Mouse (Mus musculus) lung, embryonic 16.5 days (tissue): Measurements from ENCODE around the gene Mfsd4b1. TPM values are rescaled to one million over a fixed set of nuclear protein-coding genes. Genes with fewer than 3 reads are reported as not detected.
"Not testable (repeated sequence)": the region's sequence is repeated elsewhere in the genome, so short reads cannot be mapped to it uniquely, and the experiment has no call there.

Experiments used
- ATAC-seq: fragments of 200-750 bp; cut with Nextera tagmentation; 2 replicates; pipeline ENCODE4 v1.8.0; 2017; ENCODE audit warnings: low read depth, mild to moderate bottlenecking, moderate library complexity
- H3K27ac ChIP-seq: fragments of 300-500 bp; sonication (generic); 2 replicates; pipeline ENCODE4 v1.5.1; 2014; ENCODE audit warnings: mild to moderate bottlenecking, control low read depth, low read length
- H3K27me3 ChIP-seq: fragments of 300-500 bp; sonication (generic); 2 replicates; pipeline ENCODE4 v1.6.1; 2014; ENCODE audit warnings: low read depth, low read length, mixed read lengths; ENCODE audit not compliant: control insufficient read depth, insufficient read depth
- H3K36me3 ChIP-seq: fragments of 300-500 bp; sonication (generic); 2 replicates; pipeline ENCODE4 v1.6.1; 2014; ENCODE audit warnings: low read length; ENCODE audit not compliant: control insufficient read depth, insufficient read depth
- H3K4me1 ChIP-seq: fragments of 300-500 bp; sonication (generic); replicated peaks from 2 replicates; pipeline ENCODE4 v1.6.1; 2014; ENCODE audit warnings: low read length, mixed read lengths; ENCODE audit not compliant: control insufficient read depth, insufficient read depth
- H3K4me2 ChIP-seq: fragments of 300-500 bp; sonication (generic); 2 replicates; pipeline ENCODE4 v1.6.1; 2014; ENCODE audit warnings: low read depth, low read length, control low read depth
- H3K4me3 ChIP-seq: fragments of 300-500 bp; sonication (generic); 2 replicates; pipeline ENCODE4 v1.5.1; 2014; ENCODE audit warnings: mild to moderate bottlenecking, low read length, control low read depth
- H3K9ac ChIP-seq: fragments of 300-500 bp; sonication (generic); 2 replicates; pipeline ENCODE4 v1.6.1; 2014; ENCODE audit warnings: low read length, control low read depth
- H3K9me3 ChIP-seq: fragments of 300-500 bp; sonication (generic); 2 replicates; pipeline ENCODE4 v1.6.1; 2016; ENCODE audit warnings: low read length; ENCODE audit not compliant: control insufficient read depth
- WGBS: fragments of 180-500 bp; shearing (Covaris S2); extraction: QIAGEN DNeasy Blood & Tissue Kit; methylation state at CpG from one replicate; pipeline ENCODE4 v1.1.7; 2014; 5-methylcytosine and 5-hydroxymethylcytosine counted together
- polyA plus RNA-seq: library from polyadenylated mRNA; unstranded; fragments of >200 nt; fragmentation: Nextera tagmentation; extraction: Ambion mirVana; gene quantifications from 2 replicates; pipeline ENCODE4 v1.2.1, GENCODE M21; 2015

The Mfsd4b1 gene
- polyA plus RNA-seq, 1 experiment from 2014 or later = 0.13 TPM

DNA sequence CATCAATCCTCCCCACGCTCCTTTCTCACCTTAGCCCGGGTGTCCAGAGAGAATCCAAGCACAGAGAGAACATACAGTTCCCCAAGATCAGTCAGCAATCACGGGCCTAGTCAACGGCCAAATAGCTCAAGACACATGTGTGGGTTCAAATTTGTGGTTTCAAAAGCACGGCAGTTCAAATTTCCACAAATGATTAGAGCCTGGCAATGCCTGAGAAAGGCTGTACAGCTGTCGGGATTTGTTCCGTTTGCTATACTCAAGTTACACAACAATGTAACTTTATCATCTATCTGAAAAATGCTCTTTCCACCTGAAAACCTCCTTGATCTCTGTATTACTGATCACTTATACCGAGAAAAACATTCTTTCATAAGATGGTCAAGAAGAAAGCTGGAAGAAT lies 492 bp upstream of the Mfsd4b1 start:
- H3K27ac ChIP-seq = no peak overlapping the region
- peak overlapping the region; percentile 99 for H3K4me2 ChIP-seq
- no peaks in the 10 kb centered on the region for H3K9me3 ChIP-seq
- peaks cover 5% of the 10 kb centered on the region for H3K27me3 ChIP-seq
- 50% methylated on average over 8 of the region's 8 CpGs for WGBS
- ATAC-seq = no peak
- no peak overlapping the region for H3K9ac ChIP-seq
- peak overlapping the region; percentile 67; the same call in 1 of the 2 replicates for H3K4me3 ChIP-seq
- no peaks in the 10 kb centered on the region for H3K36me3 ChIP-seq
- peaks cover 4% of the 10 kb centered on the region for H3K4me1 ChIP-seq

- Histone ChIP-seq H3K27ac (no peak overlapping the region), H3K4me2 (no peak overlapping the region), H3K4me3 (no peak overlapping the region), H3K4me1 (peaks cover 2% of the 10 kb centered on the region), H3K9ac (no peak overlapping the region), H3K27me3 (peaks cover 5% of the 10 kb centered on the region), H3K9me3 (no peaks in the 10 kb centered on the region), H3K36me3 (no peaks in the 10 kb centered on the region)
- no peak for ATAC-seq
- 62% methylated on average over 2 of the region's 2 CpGs for WGBS
These were observed 4.7 kb downstream of the Mfsd4b1 start for GRCm38 (mm10) chr10:40020401-40020800.

DNA sequence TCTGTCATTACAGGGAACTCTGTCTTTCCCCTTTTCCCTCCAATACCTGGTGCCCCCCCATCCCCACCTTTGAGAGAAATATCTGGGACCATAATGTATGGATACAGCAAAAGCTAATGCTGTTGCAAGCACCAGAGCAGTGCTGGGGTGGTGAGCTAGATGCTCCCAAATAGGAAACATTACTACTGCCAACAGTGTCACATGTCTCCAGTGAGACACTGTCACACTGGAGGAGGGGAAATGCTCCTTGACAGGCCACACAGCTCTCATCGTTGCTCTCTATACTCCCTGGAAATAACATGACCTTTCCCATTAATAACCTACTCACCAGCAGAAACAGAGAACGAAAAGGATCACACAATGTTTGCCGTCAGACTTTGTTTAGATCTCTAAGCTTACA lies 5.6 kb downstream of the Mfsd4b1 start:
- H3K4me3 ChIP-seq = no peak overlapping the region
- no peaks in the 10 kb centered on the region for H3K36me3 ChIP-seq
- H3K27ac ChIP-seq = no peak overlapping the region
- H3K27me3 ChIP-seq = peaks cover 5% of the 10 kb centered on the region
- WGBS = 43% methylated on average over 3 of the region's 3 CpGs
- H3K9me3 ChIP-seq = no peaks in the 10 kb centered on the region
- no peak overlapping the region for H3K4me2 ChIP-seq
- H3K4me1 ChIP-seq = no peaks in the 10 kb centered on the region
- no peak for ATAC-seq
- no peak overlapping the region for H3K9ac ChIP-seq

GRCm38 (mm10) chr10:40018261-40018860 lies 6.7 kb downstream of the Mfsd4b1 start:
- Histone ChIP-seq H3K27me3 (peaks cover 5% of the 10 kb centered on the region), H3K27ac (no peak overlapping the region), H3K4me3 (no peak overlapping the region), H3K36me3 (no peaks in the 10 kb centered on the region), H3K9ac (no peak overlapping the region), H3K9me3 (no peaks in the 10 kb centered on the region), H3K4me1 (no peaks in the 10 kb centered on the region), H3K4me2 (no peak overlapping the region)
- no peak for ATAC-seq
- WGBS = 66% methylated on average over 5 of the region's 5 CpGs

DNA sequence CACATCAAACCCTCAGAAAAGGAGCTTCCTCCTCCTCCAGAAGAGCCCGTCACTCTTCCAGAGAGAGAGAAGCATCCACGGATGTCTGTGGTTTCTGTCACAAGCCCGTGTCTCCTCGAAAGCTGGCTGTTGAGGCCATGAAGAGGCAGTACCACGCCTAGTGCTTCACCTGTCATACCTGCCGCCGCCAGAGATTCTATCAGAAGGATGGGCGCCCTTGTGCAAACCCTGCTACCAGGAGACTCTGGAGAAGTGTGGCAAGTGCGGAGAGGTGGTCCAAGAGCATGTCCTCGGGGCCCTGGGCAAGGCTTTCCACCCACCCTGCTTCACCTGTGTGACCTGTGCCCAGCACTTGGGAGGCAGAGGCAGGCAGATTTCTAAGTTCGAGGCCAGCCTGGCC lies 15.5 kb downstream of the Mfsd4b1 start:
- 75% methylated on average over 11 of the region's 11 CpGs for WGBS
- no peak overlapping the region for H3K9ac ChIP-seq
- H3K36me3 ChIP-seq = no peaks in the 10 kb centered on the region
- no peak for ATAC-seq
- H3K9me3 ChIP-seq = no peaks in the 10 kb centered on the region
- H3K4me2 ChIP-seq = no peak overlapping the region
- no peaks in the 10 kb centered on the region for H3K27me3 ChIP-seq
- H3K4me1 ChIP-seq = no peaks in the 10 kb centered on the region
- no peak overlapping the region for H3K4me3 ChIP-seq
- H3K27ac ChIP-seq = no peak overlapping the region

- not testable (repeated sequence) for H3K9me3 ChIP-seq, H3K4me2 ChIP-seq, H3K36me3 ChIP-seq, H3K27ac ChIP-seq, ATAC-seq, H3K4me3 ChIP-seq, H3K9ac ChIP-seq, H3K4me1 ChIP-seq, H3K27me3 ChIP-seq
- 72% methylated on average over 4 of the region's 4 CpGs for WGBS
These were observed 16.2 kb downstream of the Mfsd4b1 start for GRCm38 (mm10) chr10:40008847-40009246.

GRCm38 (mm10) chr10:40007953-40008352 lies 17.1 kb downstream of the Mfsd4b1 start:
- Histone ChIP-seq H3K4me2 (no peak overlapping the region), H3K27ac (no peak overlapping the region), H3K9me3 (no peaks in the 10 kb centered on the region), H3K4me1 (no peaks in the 10 kb centered on the region), H3K4me3 (no peak overlapping the region), H3K27me3 (no peaks in the 10 kb centered on the region), H3K9ac (no peak overlapping the region), H3K36me3 (no peaks in the 10 kb centered on the region)
- WGBS = 85% methylated on average over 4 of the region's 4 CpGs
- ATAC-seq = no peak

GRCm38 (mm10) chr10:40006963-40007362 lies 18.1 kb downstream of the Mfsd4b1 start:
- Histone ChIP-seq H3K9ac (no peak overlapping the region), H3K4me1 (no peaks in the 10 kb centered on the region), H3K27me3 (no peaks in the 10 kb centered on the region), H3K9me3 (no peaks in the 10 kb centered on the region), H3K4me2 (no peak overlapping the region), H3K4me3 (no peak overlapping the region), H3K36me3 (no peaks in the 10 kb centered on the region), H3K27ac (no peak overlapping the region)
- ATAC-seq = no peak
- 57% methylated on average over 10 of the region's 10 CpGs for WGBS

DNA sequence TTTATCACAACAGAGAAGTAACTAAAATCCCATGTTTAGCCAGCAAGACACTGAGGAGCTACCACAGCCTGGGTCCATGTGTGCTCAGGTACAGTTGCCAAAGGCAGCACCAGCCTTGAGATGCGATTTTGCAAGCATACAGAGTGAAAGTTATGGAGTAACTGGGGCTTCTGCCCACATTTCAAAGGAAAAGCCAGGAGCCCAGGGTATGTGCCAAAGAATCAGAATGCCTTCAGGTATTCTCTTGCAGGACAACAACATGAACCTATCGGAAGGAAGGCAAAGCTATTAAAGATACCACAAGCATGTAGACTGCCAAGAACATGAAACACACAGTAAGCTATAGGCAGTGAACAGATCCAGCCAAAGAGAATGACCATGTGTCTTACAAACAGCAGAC lies 24.3 kb downstream of the Mfsd4b1 start:
- Histone ChIP-seq H3K4me1 (no peaks in the 10 kb centered on the region), H3K4me3 (no peak overlapping the region), H3K9ac (no peak overlapping the region), H3K9me3 (no peaks in the 10 kb centered on the region), H3K36me3 (no peaks in the 10 kb centered on the region), H3K27me3 (no peaks in the 10 kb centered on the region), H3K27ac (no peak overlapping the region), H3K4me2 (no peak overlapping the region)
- WGBS = 83% methylated on average over 2 of the region's 2 CpGs
- ATAC-seq = no peak

- Histone ChIP-seq H3K36me3 (no peaks in the 10 kb centered on the region), H3K9me3 (no peaks in the 10 kb centered on the region), H3K4me3 (no peak overlapping the region), H3K27me3 (no peaks in the 10 kb centered on the region), H3K27ac (no peak overlapping the region), H3K4me2 (no peak overlapping the region), H3K4me1 (no peaks in the 10 kb centered on the region), H3K9ac (no peak overlapping the region)
- 41% methylated on average over 4 of the region's 4 CpGs for WGBS
- ATAC-seq = no peak
These were observed 33.9 kb downstream of the Mfsd4b1 start for GRCm38 (mm10) chr10:39991155-39991554.
